In genomic region chr10:40256716-40257115, GRCm38 (mm10) we compare ENCODE assay signal across 8 mouse cellular contexts. TPM values are rescaled to one million over a fixed set of nuclear protein-coding genes. Genes with fewer than 3 reads are reported as not detected.
A peak's percentile ranks its signal among the peaks of the same experiment; 100 is the strongest.
DNase-seq lines count a peak whose midpoint lies in the region; ATAC-seq and TF ChIP-seq lines count a peak whose summit lies in the region.

No protein-coding gene starts in this region.

- peak overlapping the region; percentile 86 for H3K4me2 ChIP-seq in liver, embryonic 15.5 days
- peak overlapping the region; percentile 77 for H3K4me2 ChIP-seq in neural tube, embryonic 11.5 days (ENCODE audit: low read depth)

- no peaks in the 10 kb centered on the region for H3K27me3 ChIP-seq in embryonic facial prominence, embryonic 10.5 days (replicated peaks; ENCODE audit: low read depth, poor library complexity, severe bottlenecking)
- H3K27me3 ChIP-seq in kidney, adult 2 months (replicated peaks; ENCODE audit: control insufficient read depth, insufficient read depth, low read length), result no peaks in the 10 kb centered on the region
- H3K27me3 ChIP-seq in liver, embryonic 15.5 days, result no peaks in the 10 kb centered on the region
- H3K27me3 ChIP-seq in neural tube, embryonic 11.5 days (ENCODE audit: control insufficient read depth, insufficient read depth, low read length), result no peaks in the 10 kb centered on the region

- TF ChIP-seq CTCF in kidney, adult 2 months (conservative IDR thresholded peaks at IDR 0.05; ENCODE audit: insufficient read depth, insufficient read length, low read depth, low read length), result no peak

- peak overlapping the region; percentile 98 for H3K27ac ChIP-seq in embryonic facial prominence, embryonic 10.5 days (replicated peaks)
- peak overlapping the region; percentile 40; the same call in 1 of the 2 replicates for H3K27ac ChIP-seq in kidney, adult 2 months (ENCODE audit: insufficient read depth, low read depth, low read length)
- peak overlapping the region; percentile 92 for H3K27ac ChIP-seq in liver, embryonic 15.5 days (replicated peaks)
- peak overlapping the region; percentile 77; the same call in 1 of the 2 replicates for H3K27ac ChIP-seq in neural tube, embryonic 11.5 days (ENCODE audit: low read depth, low read length)

- H3K9me3 ChIP-seq in embryonic facial prominence, embryonic 10.5 days, result no peaks in the 10 kb centered on the region
- H3K9me3 ChIP-seq in liver, embryonic 15.5 days (replicated peaks), result no peaks in the 10 kb centered on the region
- no peaks in the 10 kb centered on the region for H3K9me3 ChIP-seq in neural tube, embryonic 11.5 days (ENCODE audit: control insufficient read depth, low read length)

- peaks cover 38% of the 10 kb centered on the region for H3K36me3 ChIP-seq in embryonic facial prominence, embryonic 10.5 days (replicated peaks)
- peaks cover 1% of the 10 kb centered on the region; the same call in 1 of the 2 replicates for H3K36me3 ChIP-seq in kidney, adult 2 months (ENCODE audit: control insufficient read depth, insufficient read depth, low read length)
- H3K36me3 ChIP-seq in liver, embryonic 15.5 days (replicated peaks), result peaks cover 26% of the 10 kb centered on the region
- 0 out of 2 replicates have a peak, but pooled peaks cover 2% of the 10 kb centered on the region for H3K36me3 ChIP-seq in neural tube, embryonic 11.5 days (ENCODE audit: control insufficient read depth, insufficient read depth, low read length)

- peak; percentile 82 for DNase-seq in 3T3-L1 (ENCODE audit: low read depth, low spot score)
- peak; percentile 78 for DNase-seq in adrenal gland, adult 2 months
- peak; percentile 75 for DNase-seq in embryonic facial prominence, embryonic 10.5 days (ENCODE audit: low spot score)
- DNase-seq in heart, adult 8-10 months (ENCODE audit: low spot score), result peak; percentile 36
- peak; percentile 85 for DNase-seq in kidney, adult 2 months
- peak; percentile 68 for DNase-seq in neural tube, embryonic 11.5 days (ENCODE audit: low spot score)
- DNase-seq in testis, postnatal 10 days (ENCODE audit: low spot score), result peak; percentile 75

- H3K4me3 ChIP-seq in embryonic facial prominence, embryonic 10.5 days, result peak overlapping the region; percentile 85
- H3K4me3 ChIP-seq in kidney, adult 2 months (ENCODE audit: insufficient read depth, low read depth, low read length), result peak overlapping the region; percentile 97
- peak overlapping the region; percentile 83 for H3K4me3 ChIP-seq in liver, embryonic 15.5 days (replicated peaks)
- H3K4me3 ChIP-seq in neural tube, embryonic 11.5 days (ENCODE audit: low read depth, low read length), result peak overlapping the region; percentile 64

- peak overlapping the region; percentile 83 for H3K9ac ChIP-seq in liver, embryonic 15.5 days
- peak overlapping the region; percentile 88 for H3K9ac ChIP-seq in neural tube, embryonic 11.5 days (ENCODE audit: low read length)

- WGBS in embryonic facial prominence, embryonic 10.5 days, result 8% methylated on average over 5 of the region's 5 CpGs
- 3% methylated on average over 5 of the region's 5 CpGs for WGBS in kidney, adult 2 months
- under 1% methylated on average over 5 of the region's 5 CpGs for WGBS in liver, embryonic 15.5 days (ENCODE audit: insufficient replicate concordance)
- WGBS in neural tube, embryonic 11.5 days, result 5% methylated on average over 5 of the region's 5 CpGs

- peak; percentile 42 for ATAC-seq in liver, embryonic 15.5 days (ENCODE audit: insufficient read depth)
- peak; percentile 71 for ATAC-seq in neural tube, embryonic 11.5 days (ENCODE audit: insufficient read depth, low FRiP score, low TSS enrichment)

- H3K4me1 ChIP-seq in embryonic facial prominence, embryonic 10.5 days, result peaks cover 21% of the 10 kb centered on the region
- H3K4me1 ChIP-seq in kidney, adult 2 months (ENCODE audit: control insufficient read depth, insufficient read depth, low read length), result no peaks in the 10 kb centered on the region; the same call in 1 of the 2 replicates
- peaks cover 40% of the 10 kb centered on the region for H3K4me1 ChIP-seq in liver, embryonic 15.5 days (replicated peaks)
- 0 out of 2 replicates have a peak, but pooled peaks cover 3% of the 10 kb centered on the region for H3K4me1 ChIP-seq in neural tube, embryonic 11.5 days (ENCODE audit: control insufficient read depth, insufficient read depth, low read length)

- no peak for TF ChIP-seq POLR2A in kidney, adult 2 months (IDR thresholded peaks at IDR 0.05; ENCODE audit: low read depth, low read length)

RNA-seq across cellular contexts. Expression of gene Gtf3c6, which starts 1.2 kb away (rescaled TPM):
- total RNA-seq in adrenal gland, adult 2 months (2021), result 10 to 100 TPM; 39.4 to 46.8 TPM
- polyA plus RNA-seq in adrenal gland, adult 2 months (2012; rRNA removed), result 3.6 and 4.0 TPM in 2 replicates
- polyA plus RNA-seq in embryonic facial prominence, embryonic 10.5 days (2016; fragmentation: Nextera tagmentation; extraction: Ambion mirVana), result 171 and 172 TPM in 2 replicates
- total RNA-seq in heart, adult 8-10 months (2022), result 10 to 100 TPM; 24.7 to 31.0 (median 25.1) TPM
- polyA plus RNA-seq in kidney, adult 2 months (2012; rRNA removed), result 9.5 and 11.7 TPM in 2 replicates
- 24.7 and 25.5 TPM in 2 replicates for polyA plus RNA-seq in liver, embryonic 15.5 days (2015; fragmentation: Nextera tagmentation; extraction: Ambion mirVana)
- 137 and 141 TPM in 2 replicates for polyA plus RNA-seq in neural tube, embryonic 11.5 days (2014; fragmentation: Nextera tagmentation; extraction: Ambion mirVana)

RNA-seq across cellular contexts. Expression of gene Rpf2, which starts 9.9 kb away (rescaled TPM):
- 10 to 100 TPM; 23.2 to 27.7 TPM for total RNA-seq in adrenal gland, adult 2 months (2021)
- 0.61 and 0.97 TPM in 2 replicates for polyA plus RNA-seq in adrenal gland, adult 2 months (2012; rRNA removed)
- polyA plus RNA-seq in embryonic facial prominence, embryonic 10.5 days (2016; fragmentation: Nextera tagmentation; extraction: Ambion mirVana), result 79.1 and 89.3 TPM in 2 replicates
- 10 to 100 TPM; 10.4 to 15.2 (median 11.7) TPM for total RNA-seq in heart, adult 8-10 months (2022)
- 2.9 and 5.6 TPM in 2 replicates for polyA plus RNA-seq in kidney, adult 2 months (2012; rRNA removed)
- 28.0 and 32.8 TPM in 2 replicates for polyA plus RNA-seq in liver, embryonic 15.5 days (2015; fragmentation: Nextera tagmentation; extraction: Ambion mirVana)
- polyA plus RNA-seq in neural tube, embryonic 11.5 days (2014; fragmentation: Nextera tagmentation; extraction: Ambion mirVana), result 85.7 and 87.0 TPM in 2 replicates

RNA-seq across cellular contexts. Expression of gene Amd1, which starts 45.3 kb away (rescaled TPM):
- total RNA-seq in adrenal gland, adult 2 months (2021), result 10 to 100 TPM; 39.5 to 47.5 TPM
- polyA plus RNA-seq in adrenal gland, adult 2 months (2012; rRNA removed), result 1.8 and 2.0 TPM in 2 replicates
- 86.8 and 91.6 TPM in 2 replicates for polyA plus RNA-seq in embryonic facial prominence, embryonic 10.5 days (2016; fragmentation: Nextera tagmentation; extraction: Ambion mirVana)
- 100 to 1,000 TPM in 3 of 4 experiments, 10 to 100 TPM in 1; 87.6 to 131 (median 118) TPM for total RNA-seq in heart, adult 8-10 months (2022)
- polyA plus RNA-seq in kidney, adult 2 months (2012; rRNA removed), result 12.8 and 18.4 TPM in 2 replicates
- 40.8 and 41.9 TPM in 2 replicates for polyA plus RNA-seq in liver, embryonic 15.5 days (2015; fragmentation: Nextera tagmentation; extraction: Ambion mirVana)
- 94.8 and 97.9 TPM in 2 replicates for polyA plus RNA-seq in neural tube, embryonic 11.5 days (2014; fragmentation: Nextera tagmentation; extraction: Ambion mirVana)

Comparison
In these comparisons a context has a peak if more than half of its experiments do, and no peak if none do; other contexts are left out.
1. Peak in every context shown above with its lines: DNase-seq, ATAC-seq, H3K4me3 ChIP-seq and H3K27ac ChIP-seq.
2. H3K27ac ChIP-seq: peak in every context shown above with its lines; median percentile 98 in embryonic facial prominence, embryonic 10.5 days; 92 in liver, embryonic 15.5 days; 77 in neural tube, embryonic 11.5 days; 40 in kidney, adult 2 months.